Comparison of ENCODE assay signal across 24 mouse cellular contexts in the genomic region with DNA sequence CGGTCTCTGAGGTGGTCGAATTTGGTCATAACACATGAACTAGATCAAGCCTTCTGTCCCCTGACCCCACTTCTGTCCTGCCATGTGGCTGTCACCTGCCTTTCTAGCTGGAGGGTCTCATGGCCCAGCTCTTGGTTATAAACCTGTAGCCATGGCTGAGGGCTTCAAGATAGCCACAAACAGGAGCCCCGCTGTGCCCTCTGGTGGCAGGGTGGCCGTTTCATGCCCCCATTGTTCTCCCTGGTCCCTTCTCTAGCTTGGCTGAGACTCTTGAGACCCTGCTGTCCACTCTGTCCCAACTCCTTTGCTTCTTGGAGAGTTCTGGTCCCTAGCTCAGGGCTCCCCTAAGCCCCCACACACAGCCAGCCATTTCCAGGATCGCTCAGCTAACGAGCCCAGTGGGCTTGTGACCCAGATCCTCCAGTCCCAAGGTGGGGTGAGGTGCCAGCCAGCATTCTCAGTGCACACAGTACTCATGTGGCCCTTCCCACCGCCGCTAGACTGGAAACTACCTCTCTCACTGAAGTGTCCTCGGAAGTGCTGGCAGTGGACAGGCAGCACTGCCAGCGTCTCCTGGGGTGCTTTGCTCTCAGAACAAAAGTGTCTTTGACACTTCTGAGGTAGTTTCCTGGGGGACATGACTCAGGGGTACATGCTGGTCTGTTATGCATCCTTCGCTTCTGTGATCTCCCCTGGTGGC. TPM values are rescaled to one million over a fixed set of nuclear protein-coding genes. Genes with fewer than 3 reads are reported as not detected.
DNase-seq lines count a peak whose midpoint lies in the region; ATAC-seq and TF ChIP-seq lines count a peak whose summit lies in the region.
"Had no signal": no experiment of that assay in that cellular context is flagged by ENCODE, and none has a peak within 500 bp of the region (broad histone marks: within the 10 kb centered on the region; RNA-seq: fewer than 3 reads in every experiment).

No protein-coding gene starts in this region.

- H3K9ac ChIP-seq in lung, postnatal 0 days (replicated peaks; ENCODE audit: low read depth): no peak overlapping the region
- H3K9ac ChIP-seq: embryonic facial prominence, embryonic 15.5 days; midbrain, embryonic 15.5 days; stomach, embryonic 15.5 days had no signal

- H3K27me3 ChIP-seq in lung, postnatal 0 days (replicated peaks; ENCODE audit: insufficient read depth, low read length): no peaks in the 10 kb centered on the region
- H3K27me3 ChIP-seq: embryonic facial prominence, embryonic 15.5 days; midbrain, embryonic 15.5 days; stomach, embryonic 15.5 days had no signal

- no peak overlapping the region for H3K27ac ChIP-seq in layer of hippocampus, adult 2 months
- 0 out of 2 replicates have a peak overlapping the region, but pooled peaks have one; percentile 14 for H3K27ac ChIP-seq in lung, postnatal 0 days (ENCODE audit: low read length)
- H3K27ac ChIP-seq: embryonic facial prominence, embryonic 15.5 days; heart, embryonic 10.5 days; hindbrain, postnatal 0 days; midbrain, embryonic 15.5 days; stomach, embryonic 15.5 days had no signal

- H3K36me3 ChIP-seq in lung, postnatal 0 days (ENCODE audit: insufficient read depth, low read length): peaks cover 8% of the 10 kb centered on the region; the same call in 1 of the 2 replicates

- H3K4me3 ChIP-seq in layer of hippocampus, adult 2 months: no peak overlapping the region
- H3K4me3 ChIP-seq in lung, postnatal 0 days (ENCODE audit: low read depth, low read length): no peak overlapping the region
- H3K4me3 ChIP-seq: embryonic facial prominence, embryonic 15.5 days; heart, embryonic 10.5 days; midbrain, embryonic 15.5 days; stomach, embryonic 15.5 days had no signal

- no peaks in the 10 kb centered on the region for H3K9me3 ChIP-seq in lung, postnatal 0 days (ENCODE audit: low read length)
- H3K9me3 ChIP-seq: embryonic facial prominence, embryonic 15.5 days; G1E; heart, embryonic 10.5 days; midbrain, embryonic 15.5 days; stomach, embryonic 15.5 days had no signal

- DNase-seq in layer of hippocampus, adult 2 months (ENCODE audit: low spot score in 2 of 2): no peak
- DNase-seq in layer of hippocampus, postnatal 10 days (ENCODE audit: low spot score in 2 of 2): no peak
- DNase-seq in thymus, postnatal 4 days: peak; percentile 69
- no peak for DNase-seq in thymus, adult 18-20 months
- peak; percentile 56 for DNase-seq in lung, postnatal 0 days (ENCODE audit: low spot score)
- no peak for DNase-seq in cerebellum, postnatal 4 days (ENCODE audit: low spot score in 2 of 2)
- no peak for DNase-seq in layer of hippocampus, adult 9-11 months
- DNase-seq: cerebellum, adult 9-10 months; gastrocnemius, postnatal 36 days; heart, postnatal 36 days; kidney, adult 8-10 months; layer of hippocampus, postnatal 36 days had no signal

- no peak overlapping the region for H3K4me2 ChIP-seq in lung, postnatal 0 days (replicated peaks; ENCODE audit: low read depth, low read length)
- H3K4me2 ChIP-seq: embryonic facial prominence, embryonic 15.5 days; midbrain, embryonic 15.5 days; stomach, embryonic 15.5 days had no signal

- peak; percentile 78 for ATAC-seq in lung, postnatal 0 days
- ATAC-seq: hindbrain, postnatal 0 days; midbrain, embryonic 15.5 days had no signal

- TF ChIP-seq CTCF in layer of hippocampus, adult 2 months (conservative IDR thresholded peaks at IDR 0.05): peak; percentile 42
- peak; percentile 44 for TF ChIP-seq CTCF in lung, postnatal 0 days (IDR thresholded peaks at IDR 0.05)

- 65% methylated on average over 11 of the region's 11 CpGs for WGBS in lung, postnatal 0 days

- no peaks in the 10 kb centered on the region; the same call in 1 of the 2 replicates for H3K4me1 ChIP-seq in lung, postnatal 0 days (ENCODE audit: insufficient read depth, low read depth, low read length)
- H3K4me1 ChIP-seq: embryonic facial prominence, embryonic 15.5 days; midbrain, embryonic 15.5 days; stomach, embryonic 15.5 days had no signal

- TF ChIP-seq EP300 in lung, postnatal 0 days (IDR thresholded peaks at IDR 0.05): no peak

RNA-seq across cellular contexts. Expression of gene Upk3b, which starts 10.5 kb away (rescaled TPM):
- not detected for total RNA-seq in layer of hippocampus, adult 2 months (2021)
- total RNA-seq in layer of hippocampus, postnatal 10 days (2021): not detected
- 35.7 and 38.8 TPM in 2 replicates for polyA plus RNA-seq in lung, postnatal 0 days (2015; fragmentation: Nextera tagmentation; extraction: Ambion mirVana)
- total RNA-seq: gastrocnemius, postnatal 36 days; hindbrain, postnatal 0 days; layer of hippocampus, postnatal 36 days; left cerebral cortex, postnatal 36 days; megakaryocyte, adult 5-6 weeks had no signal
- polyA plus RNA-seq: forebrain, embryonic 11.5 days; frontal cortex, adult 2 months; G1E; hindbrain, postnatal 0 days; midbrain, embryonic 15.5 days had no signal

RNA-seq across cellular contexts. Expression of gene Upk3bl, which starts 26.5 kb away (rescaled TPM):
- not detected for total RNA-seq in layer of hippocampus, adult 2 months (2021)
- not detected for total RNA-seq in layer of hippocampus, postnatal 10 days (2021)
- 1.1 and 1.2 TPM in 2 replicates for polyA plus RNA-seq in lung, postnatal 0 days (2015; fragmentation: Nextera tagmentation; extraction: Ambion mirVana)
- total RNA-seq: G1E; gastrocnemius, postnatal 36 days; heart, postnatal 36 days; hindbrain, postnatal 0 days; layer of hippocampus, postnatal 36 days; left cerebral cortex, postnatal 36 days; liver, adult 2 months; megakaryocyte, adult 5-6 weeks had no signal
- polyA plus RNA-seq: G1E; liver, adult 2 months; midbrain, embryonic 15.5 days had no signal

RNA-seq across cellular contexts. Expression of gene Dtx2, which starts 33.2 kb away (rescaled TPM):
- 1 to 10 TPM; 8.0 to 8.3 TPM for total RNA-seq in layer of hippocampus, adult 2 months (2021)
- 10 to 100 TPM; 10.0 to 12.4 TPM for total RNA-seq in layer of hippocampus, postnatal 10 days (2021)
- polyA plus RNA-seq in lung, postnatal 0 days (2015; fragmentation: Nextera tagmentation; extraction: Ambion mirVana): 18.9 and 21.6 TPM in 2 replicates

RNA-seq across cellular contexts. Expression of gene Zp3, which starts 47.9 kb away (rescaled TPM):
- not detected for total RNA-seq in layer of hippocampus, adult 2 months (2021)
- not detected for total RNA-seq in layer of hippocampus, postnatal 10 days (2021)
- 0.24 and 0.35 TPM in 2 replicates for polyA plus RNA-seq in lung, postnatal 0 days (2015; fragmentation: Nextera tagmentation; extraction: Ambion mirVana)
- total RNA-seq: G1E; gastrocnemius, postnatal 36 days; heart, postnatal 36 days; layer of hippocampus, postnatal 36 days; left cerebral cortex, postnatal 36 days; liver, adult 2 months had no signal
- polyA plus RNA-seq: forebrain, embryonic 11.5 days; G1E; heart, embryonic 10.5 days; liver, adult 2 months; neural tube, embryonic 11.5 days had no signal

RNA-seq across cellular contexts. Expression of gene Ssc4d, which starts 53.4 kb away (rescaled TPM):
- 1 to 10 TPM; 1.4 to 1.9 TPM for total RNA-seq in layer of hippocampus, adult 2 months (2021)
- total RNA-seq in layer of hippocampus, postnatal 10 days (2021): 1 to 10 TPM; 2.1 to 2.3 TPM
- polyA plus RNA-seq in lung, postnatal 0 days (2015; fragmentation: Nextera tagmentation; extraction: Ambion mirVana): 1.8 and 2.5 TPM in 2 replicates

Comparison
In these comparisons a context has a peak if more than half of its experiments do, and no peak if none do; other contexts are left out.
1. DNase-seq: peak in thymus, postnatal 4 days (single experiment) and lung, postnatal 0 days (single experiment); none in layer of hippocampus, adult 2 months (0 of 2), layer of hippocampus, postnatal 10 days (0 of 2), thymus, adult 18-20 months (0 of 2), cerebellum, postnatal 4 days (0 of 2) and layer of hippocampus, adult 9-11 months (single experiment).